Mouse (Mus musculus): ENCODE results near the gene Spata33. TPM values are rescaled to one million over a fixed set of nuclear protein-coding genes. Genes with fewer than 3 reads are reported as not detected.

The Spata33 gene
- total RNA-seq, 2 experiments from 2014 or later, result 7.7 to 9.8 TPM

- no peak for DNase-seq (ENCODE audit: low spot score in 2 of 2)
Observed at GRCm38 (mm10) chr8:123267926-123268656, 55.5 kb downstream of the Spata33 start.

- no peak for DNase-seq (ENCODE audit: low spot score in 2 of 2)
Observed at GRCm38 (mm10) chr8:123271147-123271546, 58.5 kb downstream of the Spata33 start.

Other genes with a start within 250 kb of the Spata33 start
- 100 to 1,000 TPM; 147 to 160 TPM for gene Ankrd11, start 170.6 kb upstream of the Spata33 start, total RNA-seq (2021)
- gene Spg7, start 149.9 kb upstream of the Spata33 start, total RNA-seq (2021), result 10 to 100 TPM; 65.8 to 75.5 TPM
- 100 to 1,000 TPM; 474 to 547 TPM for gene Rpl13, start 110.5 kb upstream of the Spata33 start, total RNA-seq (2021)
- 100 to 1,000 TPM; 232 to 244 TPM for gene Cpne7, start 95.5 kb upstream of the Spata33 start, total RNA-seq (2021)
- gene Sult5a1, start 54.5 kb upstream of the Spata33 start, total RNA-seq (2021), result 1 to 10 TPM in 1 of 2 experiments, under 1 TPM in 1; 0.80 to 1.1 TPM
- under 1 TPM; 0.25 to 0.41 TPM for gene Dpep1, start 26.6 kb upstream of the Spata33 start, total RNA-seq (2021)
- 100 to 1,000 TPM; 120 to 143 TPM for gene Chmp1a, start 69 bp upstream of the Spata33 start, total RNA-seq (2021)
- gene Cdk10, start 12.0 kb downstream of the Spata33 start, total RNA-seq (2021), result 10 to 100 TPM; 70.3 to 80.8 TPM
- gene Spata2l, start 23.4 kb downstream of the Spata33 start, total RNA-seq (2021), result 10 to 100 TPM; 83.0 to 91.1 TPM
- gene Zfp276, start 41.4 kb downstream of the Spata33 start, total RNA-seq (2021), result 10 to 100 TPM; 23.5 to 26.1 TPM
- gene Vps9d1, start 41.5 kb downstream of the Spata33 start, total RNA-seq (2021), result 10 to 100 TPM; 58.4 to 63.4 TPM
- gene Fanca, start 105.7 kb downstream of the Spata33 start, total RNA-seq (2021), result 1 to 10 TPM; 2.5 to 4.7 TPM
- gene Spire2, start 119.9 kb downstream of the Spata33 start, total RNA-seq (2021), result 10 to 100 TPM; 17.6 to 18.4 TPM
- 100 to 1,000 TPM; 439 to 445 TPM for gene Tcf25, start 160.9 kb downstream of the Spata33 start, total RNA-seq (2021)
- gene Mc1r, start 194.3 kb downstream of the Spata33 start, total RNA-seq (2021), result under 1 TPM in 1 of 2 experiments, not detected in 1; 0.09 TPM
- 1,000 to 10,000 TPM; 1,031 to 1,094 TPM for gene Tubb3, start 198.6 kb downstream of the Spata33 start, total RNA-seq (2021)
- 10 to 100 TPM; 67.5 to 69.4 TPM for gene Def8, start 210.7 kb downstream of the Spata33 start, total RNA-seq (2021)

Data from layer of hippocampus, postnatal 10 days (tissue).